Comparison of ENCODE assay signal across 15 mouse cellular contexts in genomic region chr7:105414385-105414784, GRCm38 (mm10). TPM values are rescaled to one million over a fixed set of nuclear protein-coding genes. Genes with fewer than 3 reads are reported as not detected.
"Had no signal": no experiment of that assay in that cellular context is flagged by ENCODE, and none has a peak within 500 bp of the region (broad histone marks: within the 10 kb centered on the region; RNA-seq: fewer than 3 reads in every experiment).

No protein-coding gene starts in this region.

- H3K27ac ChIP-seq: hindbrain, embryonic 13.5 days; kidney, embryonic 15.5 days; limb, embryonic 13.5 days; liver, embryonic 14.5 days; midbrain, embryonic 12.5 days; neural tube, embryonic 15.5 days had no signal

- H3K4me3 ChIP-seq: hindbrain, embryonic 13.5 days; kidney, embryonic 15.5 days; limb, embryonic 13.5 days; midbrain, embryonic 12.5 days; neural tube, embryonic 15.5 days had no signal

- DNase-seq: kidney, adult 2 months; kidney, postnatal 14 days; lung, adult 18-20 months; spleen, adult 18-20 months; thymus, postnatal 36 days had no signal

- ATAC-seq: intestine, embryonic 16.5 days; midbrain, embryonic 16.5 days had no signal

RNA-seq across cellular contexts. Expression of gene Cnga4, which starts 10.0 kb away (rescaled TPM):
- total RNA-seq: liver, adult 2 months; megakaryocyte-erythroid progenitor cell, adult 5-6 weeks had no signal

RNA-seq across cellular contexts. Expression of gene Cckbr, which starts 11.1 kb away (rescaled TPM):
- total RNA-seq: liver, adult 2 months; megakaryocyte-erythroid progenitor cell, adult 5-6 weeks had no signal

RNA-seq across cellular contexts. Expression of gene Gm5901, which starts 39.5 kb away (rescaled TPM):
- total RNA-seq: liver, adult 2 months; megakaryocyte-erythroid progenitor cell, adult 5-6 weeks had no signal

RNA-seq across cellular contexts. Expression of gene Olfr692, which starts 46.4 kb away (rescaled TPM):
- total RNA-seq: liver, adult 2 months; megakaryocyte-erythroid progenitor cell, adult 5-6 weeks had no signal
